Mouse (Mus musculus) small intestine, adult 2 months (tissue): ENCODE measurements around the gene Ccdc57. TPM values are rescaled to one million over a fixed set of nuclear protein-coding genes. Genes with fewer than 3 reads are reported as not detected.
"Not testable (repeated sequence)": the region's sequence is repeated elsewhere in the genome, so short reads cannot be mapped to it uniquely, and the experiment has no call there.

Experiments used
- H3K27ac ChIP-seq: fragments of 200-500 bp; 2 replicates; pipeline ENCODE4 v1.5.1; 2012; ENCODE audit warnings: low read depth, low read length, control low read depth, inconsistent platforms; ENCODE audit not compliant: insufficient read depth
- H3K27me3 ChIP-seq: fragments of 200-500 bp; 2 replicates; pipeline ENCODE4 v1.6.1; 2012; ENCODE audit warnings: mild to moderate bottlenecking, moderate library complexity, low read length, inconsistent platforms; ENCODE audit not compliant: control insufficient read depth, insufficient read depth
- H3K36me3 ChIP-seq: fragments of 200-500 bp; 2 replicates; pipeline ENCODE4 v1.6.1; 2012; ENCODE audit warnings: mild to moderate bottlenecking, low read length, control low read depth, inconsistent platforms; ENCODE audit not compliant: control insufficient read depth, insufficient read depth
- H3K4me1 ChIP-seq: fragments of 200-500 bp; 2 replicates; pipeline ENCODE4 v1.6.1; 2012; ENCODE audit warnings: low read length, inconsistent platforms, mixed read lengths; ENCODE audit not compliant: control insufficient read depth, insufficient read depth, insufficient read length
- H3K4me3 ChIP-seq: fragments of 200-500 bp; 2 replicates; pipeline ENCODE4 v1.5.1; 2012; ENCODE audit warnings: low read depth, mild to moderate bottlenecking, control low read depth, inconsistent platforms, low read length, moderate library complexity
- CTCF ChIP-seq: fragments of 200-500 bp; IDR thresholded peaks from 2 replicates; pipeline ENCODE4 v1.5.1; 2012; ENCODE audit warnings: low read depth, mild to moderate bottlenecking, control low read depth, inconsistent platforms, low read length, moderate library complexity, mixed read lengths; ENCODE audit not compliant: insufficient replicate concordance, insufficient read length; ENCODE audit errors: extremely low read depth
- POLR2A ChIP-seq: fragments of 200-500 bp; IDR thresholded peaks from 2 replicates; pipeline ENCODE4 v1.6.1; 2012; ENCODE audit warnings: low read depth, mild to moderate bottlenecking, control low read depth, inconsistent platforms, low read length, moderate library complexity
- whole genome bisulfite sequencing: fragments of 180-500 bp; shearing (Covaris S2); methylation state at CpG from one replicate; pipeline ENCODE4 v1.1.7; 2018; 5-methylcytosine and 5-hydroxymethylcytosine counted together
- polyA plus RNA-seq: library from polyadenylated mRNA; depleted of rRNA; stranded (reverse); fragments of >200 nt; gene quantifications from 2 replicates; pipeline ENCODE4 v1.2.3, GENCODE M21; 2012; rRNA removed

The Ccdc57 gene
- polyA plus RNA-seq, 1 experiment: 0.43 TPM

DNA sequence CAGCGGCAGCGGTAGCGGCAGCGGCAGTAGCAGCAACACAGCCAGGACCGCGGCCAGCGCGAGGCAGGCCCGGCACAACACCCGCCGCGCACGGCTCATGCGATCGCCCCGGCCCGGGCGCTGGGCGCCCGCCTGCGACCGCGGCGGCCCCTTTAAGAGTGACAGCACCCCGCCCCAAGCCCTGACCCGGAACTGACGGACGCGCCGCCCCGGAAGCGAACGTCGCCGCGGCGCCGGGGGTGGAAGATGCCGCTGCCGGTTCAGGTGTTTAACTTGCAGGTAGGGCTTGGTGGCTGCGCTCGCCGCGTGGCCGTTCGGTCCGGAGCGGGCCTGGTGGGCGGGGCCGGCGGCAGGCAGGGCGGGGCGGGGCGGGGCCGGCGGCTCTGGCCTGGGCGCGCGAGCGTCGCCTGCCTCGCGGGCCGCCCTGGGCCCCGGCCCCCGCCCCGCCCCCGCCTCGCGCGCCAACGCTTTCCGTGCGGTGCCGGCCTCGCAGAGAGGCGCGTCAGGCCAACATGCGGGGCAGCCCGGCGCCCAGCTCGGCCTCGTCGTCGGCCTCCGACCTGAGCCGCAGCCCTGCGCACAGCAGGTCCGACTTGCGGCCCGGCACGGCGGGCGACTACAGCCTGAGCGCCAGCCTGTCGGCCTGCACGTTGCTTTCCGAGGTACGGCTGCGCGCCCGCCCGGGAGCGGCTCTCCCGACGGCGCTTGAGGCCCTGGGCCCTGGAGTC, 148.4 kb downstream of the Ccdc57 start, which contains the start of the genes Rfng and Gps1:
TSS of gene Rfng (minus strand) at position 144 of the 728 bp plus-strand sequence.
TSS of gene Gps1 (plus strand) at position 209 of the 728 bp plus-strand sequence.
- H3K27me3 ChIP-seq: no peaks in the 10 kb centered on the region
- peaks cover 24% of the 10 kb centered on the region for H3K4me1 ChIP-seq
- peak within 1 kb of the TSS; percentile 100 for H3K4me3 ChIP-seq
- peaks cover 20% of the 10 kb centered on the region for H3K36me3 ChIP-seq
- WGBS: under 1% methylated on average over 106 of the region's 107 CpGs
- peak within 1 kb of the TSS; percentile 79 for H3K27ac ChIP-seq
- TF ChIP-seq CTCF (no peak), POLR2A (peak; percentile 48; the same call in 1 of the 2 replicates)

DNA sequence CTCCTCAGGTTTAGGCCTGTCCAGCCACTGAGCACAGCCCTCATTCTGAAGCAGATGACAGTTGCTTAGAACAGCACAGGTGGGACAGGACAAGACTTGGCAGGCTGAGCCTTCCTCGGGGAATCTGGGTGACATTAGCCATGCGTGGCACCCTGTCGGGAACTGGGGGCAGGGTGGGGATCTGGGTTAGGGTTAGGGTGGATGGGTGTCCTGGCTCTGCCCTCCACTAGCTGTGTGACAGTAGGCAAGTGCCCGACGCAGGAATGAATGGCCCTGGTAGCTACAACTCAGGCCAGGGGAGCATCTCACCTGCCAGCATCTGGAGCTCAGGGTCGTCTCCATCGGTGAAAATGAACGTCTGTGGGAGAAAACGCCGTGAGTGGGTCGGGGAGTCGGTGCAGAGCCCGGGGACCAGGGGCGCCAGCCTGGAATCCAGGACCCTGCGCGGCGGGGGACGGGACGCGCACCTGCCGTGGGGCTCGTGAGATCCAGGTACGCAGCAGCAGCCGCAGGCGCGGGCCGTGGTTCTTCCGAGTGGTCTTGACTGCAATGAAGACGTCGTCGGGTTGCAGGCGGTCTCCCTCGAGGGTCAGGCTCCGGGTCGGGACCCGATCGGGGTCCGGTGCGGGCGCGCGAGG, 149.1 kb downstream of the Ccdc57 start:
- Histone ChIP-seq H3K27ac (peak overlapping the region; percentile 79), H3K4me1 (peaks cover 24% of the 10 kb centered on the region), H3K4me3 (peak overlapping the region; percentile 100), H3K36me3 (peaks cover 17% of the 10 kb centered on the region), H3K27me3 (no peaks in the 10 kb centered on the region)
- no peak for TF ChIP-seq POLR2A
- TF ChIP-seq CTCF: no peak
- 2% methylated on average over 42 of the region's 42 CpGs for WGBS

DNA sequence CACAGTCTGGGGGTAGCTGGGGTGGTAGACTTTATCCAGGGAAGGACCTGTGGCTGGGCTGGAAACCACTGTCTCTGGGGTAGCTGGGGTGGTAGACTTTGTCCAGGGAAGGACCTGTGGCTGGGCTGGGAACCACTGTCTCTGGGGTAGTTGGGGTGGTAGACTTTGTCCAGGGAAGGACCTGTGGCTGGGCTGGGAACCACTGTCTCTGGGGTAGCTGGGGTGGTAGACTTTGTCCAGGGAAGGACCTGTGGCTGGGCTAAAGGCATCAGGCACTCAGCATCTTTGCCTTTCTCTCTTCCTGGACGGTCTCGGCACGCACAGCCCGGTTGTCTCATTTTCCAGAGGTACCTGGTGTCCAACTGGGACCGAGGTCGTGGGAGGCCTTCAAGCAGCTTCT, 151.3 kb downstream of the Ccdc57 start:
- not testable (repeated sequence) for H3K36me3 ChIP-seq, H3K27me3 ChIP-seq
- Histone ChIP-seq H3K4me3 (peak overlapping the region; percentile 27; the same call in 1 of the 2 replicates), H3K4me1 (peaks cover 24% of the 10 kb centered on the region), H3K27ac (peak overlapping the region; percentile 63)
- 80% methylated on average over 6 of the region's 6 CpGs for WGBS

DNA sequence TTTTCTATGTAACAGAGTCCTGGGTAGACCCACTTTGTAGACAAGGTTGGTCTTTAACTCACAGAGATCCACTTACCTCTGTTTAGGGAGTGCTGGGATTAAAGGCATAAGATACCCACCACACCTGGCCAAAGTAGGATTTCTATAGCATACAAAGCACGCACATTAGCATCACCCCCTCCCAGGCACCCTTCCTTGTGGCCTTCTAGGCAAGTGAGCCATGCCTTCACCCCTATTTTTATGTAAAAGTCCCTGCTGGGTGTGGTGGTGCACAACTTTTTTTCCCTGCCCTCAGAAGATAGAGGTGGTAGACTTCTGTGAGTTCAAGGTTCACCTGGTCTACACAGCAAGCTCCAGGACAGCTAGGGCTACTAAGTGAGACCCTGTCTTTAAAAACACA, 152.8 kb downstream of the Ccdc57 start:
- Histone ChIP-seq H3K4me3 (no peak overlapping the region), H3K27me3 (no peaks in the 10 kb centered on the region), H3K27ac (no peak overlapping the region), H3K36me3 (no peaks in the 10 kb centered on the region), H3K4me1 (peaks cover 18% of the 10 kb centered on the region)
- no peak for TF ChIP-seq CTCF
- no peak for TF ChIP-seq POLR2A
- 94% methylated on average over 1 of the region's 1 CpGs for WGBS

DNA sequence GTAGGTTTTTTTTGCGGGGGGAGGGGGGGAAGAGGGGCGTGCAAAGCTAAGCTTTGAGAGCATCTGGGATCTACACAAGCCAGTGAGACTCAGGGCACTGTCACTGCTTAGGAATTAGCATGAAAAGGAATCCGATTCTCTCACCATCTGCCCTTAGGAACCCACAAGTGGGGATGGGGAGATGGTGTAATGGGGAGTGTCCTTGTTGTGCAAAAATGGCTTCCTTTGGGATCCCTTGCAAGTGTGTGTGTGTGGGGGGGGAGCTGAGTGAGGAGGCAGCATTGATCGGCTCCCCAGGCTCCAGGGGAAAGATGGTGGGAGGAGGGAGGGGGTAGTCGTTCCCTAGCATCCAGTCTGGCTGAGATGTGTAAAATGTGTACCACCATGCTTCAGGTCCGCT, 155.5 kb downstream of the Ccdc57 start:
- Histone ChIP-seq H3K27me3 (no peaks in the 10 kb centered on the region), H3K4me1 (peaks cover 8% of the 10 kb centered on the region; the same call in 1 of the 2 replicates), H3K27ac (no peak overlapping the region), H3K36me3 (no peaks in the 10 kb centered on the region), H3K4me3 (no peak overlapping the region)
- TF ChIP-seq CTCF (no peak), POLR2A (no peak)
- WGBS: 45% methylated on average over 6 of the region's 6 CpGs

Other genes starting within 250 kb of the Ccdc57 start
- gene Cenpx, start 219.1 kb downstream of the Ccdc57 start, polyA plus RNA-seq: 38.4 and 46.2 TPM in 2 replicates
- 22.0 and 23.9 TPM in 2 replicates for gene Lrrc45, start 218.9 kb downstream of the Ccdc57 start, polyA plus RNA-seq
- 4.1 and 5.1 TPM in 2 replicates for gene Rac3, start 211.4 kb downstream of the Ccdc57 start, polyA plus RNA-seq
- gene Dcxr, start 205.6 kb downstream of the Ccdc57 start, polyA plus RNA-seq: 102 and 127 TPM in 2 replicates
- 1.2 and 11.4 TPM in 2 replicates for gene Cbr2, start 200.8 kb downstream of the Ccdc57 start, polyA plus RNA-seq
- 1.4 and 58.5 TPM in 2 replicates for gene Hmga1b, start 170.1 kb downstream of the Ccdc57 start, polyA plus RNA-seq
- 41.0 and 90.5 TPM in 2 replicates for gene Rfng, start 148.7 kb downstream of the Ccdc57 start, polyA plus RNA-seq
- 57.5 and 86.4 TPM in 2 replicates for gene Gps1, start 148.6 kb downstream of the Ccdc57 start, polyA plus RNA-seq
- gene Dus1l, start 136.5 kb downstream of the Ccdc57 start, polyA plus RNA-seq: 24.1 and 29.0 TPM in 2 replicates
- 151 and 154 TPM in 2 replicates for gene Fasn, start 108.3 kb downstream of the Ccdc57 start, polyA plus RNA-seq
- gene Slc16a3, start 15.6 kb upstream of the Ccdc57 start, polyA plus RNA-seq: 56.8 and 68.9 TPM in 2 replicates
- 26.5 and 60.8 TPM in 2 replicates for gene Csnk1d, start 58.5 kb upstream of the Ccdc57 start, polyA plus RNA-seq
- gene Cd7, start 106.5 kb upstream of the Ccdc57 start, polyA plus RNA-seq: 41.0 and 57.7 TPM in 2 replicates
- gene Sectm1b, start 130.7 kb upstream of the Ccdc57 start, polyA plus RNA-seq: 152 and 325 TPM in 2 replicates
- 1.4 and 4.1 TPM in 2 replicates for gene Sectm1a, start 148.3 kb upstream of the Ccdc57 start, polyA plus RNA-seq
- gene Tex19.2, start 185.8 kb upstream of the Ccdc57 start, polyA plus RNA-seq: 0.05 TPM in 1 of 2 replicates, not detected in the other
- gene Tex19.1, start 213.3 kb upstream of the Ccdc57 start, polyA plus RNA-seq: not detected in 2 replicates
- gene Uts2r, start 227.4 kb upstream of the Ccdc57 start, polyA plus RNA-seq: not detected in 2 replicates